Mouse (Mus musculus): ENCODE results near the gene Olfr49.

- TF ChIP-seq POLR2A (IDR thresholded peaks at IDR 0.05; ENCODE audit: insufficient read depth, low read depth, low read length) = no peak
- TF ChIP-seq EP300 (IDR thresholded peaks at IDR 0.05; ENCODE audit: insufficient read depth, low read depth, low read length) = no peak
- no peak for TF ChIP-seq CTCF (IDR thresholded peaks at IDR 0.05)
Observed at GRCm38 (mm10) chr14:54332176-54333074, 47.7 kb upstream of the Olfr49 start.

Measured in heart, adult 2 months (tissue).